Mouse (Mus musculus) thymus, postnatal 25 days (tissue): ENCODE measurements around the gene Gabarap.
"Not testable (repeated sequence)": the region's sequence is repeated elsewhere in the genome, so short reads cannot be mapped to it uniquely, and the experiment has no call there.

Source experiments
- DNase-seq: peaks from one replicate; pipeline ENCODE4 v3.0.0; 2022

Gabarap gene

GRCm38 (mm10) chr11:69990850-69991691 is at the start of gene Gabarap:
Gabarap (plus strand) TSS chr11:69991143.
- peak; percentile 95 for DNase-seq

- no peak for DNase-seq
These were observed 45.7 kb upstream of the Gabarap start for GRCm38 (mm10) chr11:69945216-69945615.

- no peak for DNase-seq
These were observed 44.7 kb upstream of the Gabarap start for GRCm38 (mm10) chr11:69945997-69946891.

- no peak for DNase-seq
These were observed 43.4 kb upstream of the Gabarap start for GRCm38 (mm10) chr11:69947337-69948065.

- peak; percentile 94 for DNase-seq
These were observed 42.7 kb upstream of the Gabarap start, which contains the start of gene Slc2a4 for GRCm38 (mm10) chr11:69948066-69948762. Slc2a4 (minus strand) TSS chr11:69948188.

GRCm38 (mm10) chr11:69948763-69949150 is 42.2 kb upstream of the Gabarap start:
- DNase-seq = peak; percentile 87

GRCm38 (mm10) chr11:69950807-69951459 is 40.0 kb upstream of the Gabarap start:
- DNase-seq = no peak

- DNase-seq = no peak
These were observed 38.7 kb upstream of the Gabarap start for GRCm38 (mm10) chr11:69952274-69952673.

- DNase-seq = no peak
These were observed 37.6 kb upstream of the Gabarap start for GRCm38 (mm10) chr11:69953267-69953915.

- DNase-seq = not testable (repeated sequence)
These were observed 35.3 kb upstream of the Gabarap start for GRCm38 (mm10) chr11:69955618-69956017.

GRCm38 (mm10) chr11:69956218-69956617 is 34.7 kb upstream of the Gabarap start:
- no peak for DNase-seq

GRCm38 (mm10) chr11:69960616-69961015 is 30.3 kb upstream of the Gabarap start:
- DNase-seq = no peak

GRCm38 (mm10) chr11:69961841-69962240 is 29.1 kb upstream of the Gabarap start:
- DNase-seq = no peak

GRCm38 (mm10) chr11:69964650-69965270 is 26.2 kb upstream of the Gabarap start, which contains the start of gene Cldn7:
Cldn7 (plus strand) TSS chr11:69964779.
- no peak for DNase-seq

GRCm38 (mm10) chr11:69965271-69966005 is 25.5 kb upstream of the Gabarap start:
- DNase-seq = no peak

- DNase-seq = no peak
These were observed 24.7 kb upstream of the Gabarap start for GRCm38 (mm10) chr11:69966006-69966859.

GRCm38 (mm10) chr11:69966860-69967517 is 24.0 kb upstream of the Gabarap start:
- DNase-seq = no peak

GRCm38 (mm10) chr11:69968793-69969192 is 22.1 kb upstream of the Gabarap start:
- DNase-seq = no peak
